Mouse (Mus musculus) cerebellum, adult 2 months (tissue): ENCODE results near the gene Gm42906.

Source experiments
- CTCF ChIP-seq: fragments of 200-500 bp; IDR thresholded peaks from 2 replicates; pipeline ENCODE4 v1.5.1; 2011; ENCODE audit warnings: low read depth, mild to moderate bottlenecking, control low read depth, low read length, moderate library complexity, borderline replicate concordance; ENCODE audit not compliant: insufficient read depth
- POLR2A ChIP-seq: fragments of 200-500 bp; IDR thresholded peaks from 2 replicates; pipeline ENCODE4 v1.6.1; 2011; ENCODE audit warnings: low read length, control low read depth, borderline replicate concordance; ENCODE audit not compliant: insufficient read depth

DNA sequence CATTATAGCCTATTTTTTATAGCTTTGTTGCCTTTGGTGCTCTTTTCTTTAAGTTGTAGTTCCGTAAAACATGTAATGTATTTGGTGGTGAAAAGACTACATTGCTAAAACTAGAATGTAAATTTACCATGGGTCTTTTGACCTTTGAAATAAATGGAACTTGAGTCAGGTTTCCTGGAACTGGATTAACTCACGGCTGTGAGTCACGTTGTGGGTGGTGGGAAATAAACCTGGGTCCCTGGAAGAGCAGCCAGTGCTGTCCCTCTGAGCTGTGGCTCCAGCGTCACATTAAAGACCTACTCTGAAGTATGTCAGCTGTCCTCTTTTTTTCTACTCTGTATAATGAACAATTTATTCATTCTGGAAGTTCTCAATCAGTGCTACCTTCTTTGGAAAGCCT is 51.0 kb downstream of the Gm42906 start:
- TF ChIP-seq CTCF (no peak), POLR2A (no peak)
